Mouse (Mus musculus) kidney, postnatal 25 days (tissue): ENCODE results near the gene Clk3.

ENCODE experiments used
- DNase-seq, 2 experiments: peaks; one replicate each; pipeline ENCODE4 v3.0.0; 2021; ENCODE audit warnings: mixed read lengths in 2 of 2

Clk3 gene

GRCm38 (mm10) chr9:57769539-57770069 lies 3.9 kb upstream of the Clk3 start:
- no peak for DNase-seq

- DNase-seq = no peak
Measured at GRCm38 (mm10) chr9:57767231-57767630, 1.6 kb upstream of the Clk3 start.

- DNase-seq = no peak
Measured at GRCm38 (mm10) chr9:57766431-57766830, 771 bp upstream of the Clk3 start.

GRCm38 (mm10) chr9:57764974-57765363 lies 691 bp downstream of the Clk3 start:
- peak; percentile 94 to 98 for DNase-seq

- peak; percentile 88 to 95 for DNase-seq
Measured at GRCm38 (mm10) chr9:57764147-57764973, 1.3 kb downstream of the Clk3 start.

GRCm38 (mm10) chr9:57762563-57762991 lies 3.1 kb downstream of the Clk3 start:
- peak; percentile 53 to 72 for DNase-seq

- DNase-seq = peak; percentile 54 to 81
Measured at GRCm38 (mm10) chr9:57761563-57762551, 3.8 kb downstream of the Clk3 start.

- DNase-seq = peak in 1 of 2 experiments; percentile 45
Measured at GRCm38 (mm10) chr9:57760416-57761146, 5.1 kb downstream of the Clk3 start.

- DNase-seq = peak; percentile 89 to 93
Measured at GRCm38 (mm10) chr9:57759289-57759688, 6.4 kb downstream of the Clk3 start.

- peak in 1 of 2 experiments; percentile 50 for DNase-seq
Measured at GRCm38 (mm10) chr9:57758528-57758927, 7.1 kb downstream of the Clk3 start.

GRCm38 (mm10) chr9:57757578-57757977 lies 8.1 kb downstream of the Clk3 start:
- peak in 1 of 2 experiments; percentile 52 for DNase-seq

GRCm38 (mm10) chr9:57750901-57751300 lies 14.8 kb downstream of the Clk3 start:
- peak in 1 of 2 experiments; percentile 33 for DNase-seq

GRCm38 (mm10) chr9:57748831-57749230 lies 16.8 kb downstream of the Clk3 start:
- DNase-seq = peak; percentile 70 to 79

- peak; percentile 57 to 74 for DNase-seq
Measured at GRCm38 (mm10) chr9:57748137-57748536, 17.5 kb downstream of the Clk3 start.

- no peak for DNase-seq
Measured at GRCm38 (mm10) chr9:57747067-57747466, 18.6 kb downstream of the Clk3 start.

- peak in 1 of 2 experiments; percentile 48 for DNase-seq
Measured at GRCm38 (mm10) chr9:57744462-57745091, 21.1 kb downstream of the Clk3 start.

GRCm38 (mm10) chr9:57739863-57740262 lies 25.8 kb downstream of the Clk3 start:
- no peak for DNase-seq

- DNase-seq = no peak
Measured at GRCm38 (mm10) chr9:57733606-57734005, 32.1 kb downstream of the Clk3 start.

- DNase-seq = no peak
Measured at GRCm38 (mm10) chr9:57728312-57728711, 37.3 kb downstream of the Clk3 start.

- DNase-seq = no peak
Measured at GRCm38 (mm10) chr9:57724701-57725100, 41.0 kb downstream of the Clk3 start.

- no peak for DNase-seq
Measured at GRCm38 (mm10) chr9:57723796-57724195, 41.9 kb downstream of the Clk3 start.

- DNase-seq = peak; percentile 69 to 91
Measured at GRCm38 (mm10) chr9:57723315-57723715, 42.3 kb downstream of the Clk3 start.
